ENCODE assay signal across 27 mouse cellular contexts in genomic region chr6:128487736-128488135, GRCm38 (mm10). TPM values are rescaled to one million over a fixed set of nuclear protein-coding genes. Genes with fewer than 3 reads are reported as not detected.
DNase-seq lines count a peak whose midpoint lies in the region; ATAC-seq lines count a peak whose summit lies in the region.
"Had no signal": no experiment of that assay in that cellular context is flagged by ENCODE, and none has a peak within 500 bp of the region (broad histone marks: within the 10 kb centered on the region; RNA-seq: fewer than 3 reads in every experiment).

No protein-coding gene starts in this region.

- no peaks in the 10 kb centered on the region for H3K4me1 ChIP-seq in hindbrain, embryonic 12.5 days

- no peak overlapping the region for H3K4me3 ChIP-seq in hindbrain, embryonic 12.5 days

- H3K36me3 ChIP-seq in hindbrain, embryonic 12.5 days, result no peaks in the 10 kb centered on the region
- H3K36me3 ChIP-seq: G1E had no signal

- peak; percentile 86 for DNase-seq in heart, adult 11 months
- DNase-seq in heart, postnatal 10 days, result no peak
- DNase-seq in 416B (ENCODE audit: low read depth) (peak; percentile 10), R1 (ENCODE audit: low read depth, low spot score) (peak; percentile 68), ZHBTc4 (ENCODE audit: low read depth, low spot score) (peak; percentile 46)
- DNase-seq in frontal cortex, postnatal 25 days (ENCODE audit: low spot score in 2 of 2), result no peak
- no peak for DNase-seq in thymus, postnatal 14 days
- DNase-seq: adrenal gland, adult 2 months; adrenal gland, adult 8-10 months; adrenal gland, postnatal 10 days; adrenal gland, postnatal 14 days; adrenal gland, postnatal 25 days; adrenal gland, postnatal 36 days; B cell, adult 2 months; cerebellum, adult 11 months; cerebellum, adult 11-12 months; cerebellum, adult 18-20 months; cerebellum, adult 2 months; cerebellum, adult 8-10 months had no signal

- intact Hi-C loops in heart, postnatal 10 days (cut with DNase I), result no loop called here

- no peak overlapping the region for H3K4me2 ChIP-seq in hindbrain, embryonic 12.5 days (replicated peaks)

- 92% methylated on average over 11 of the region's 11 CpGs for WGBS in hindbrain, embryonic 12.5 days

- H3K27ac ChIP-seq in hindbrain, embryonic 12.5 days, result no peak overlapping the region

- no peak for ATAC-seq in hindbrain, embryonic 12.5 days (ENCODE audit: low FRiP score)
- ATAC-seq: activated CD4-positive, CD25-positive, alpha-beta regulatory T cell, adult 4 months; CD4-positive, CD25-positive, alpha-beta regulatory T cell, adult 4 months; Patski had no signal

- H3K9ac ChIP-seq in hindbrain, embryonic 12.5 days, result no peak overlapping the region

- H3K9me3 ChIP-seq in hindbrain, embryonic 12.5 days (replicated peaks), result no peaks in the 10 kb centered on the region

- no peaks in the 10 kb centered on the region for H3K27me3 ChIP-seq in hindbrain, embryonic 12.5 days
- H3K27me3 ChIP-seq: CH12.LX had no signal

RNA-seq across cellular contexts. Expression of gene Pzp, which starts 38.8 kb away (rescaled TPM):
- total RNA-seq in heart, postnatal 10 days (2021), result 1 to 10 TPM in 1 of 2 experiments, under 1 TPM in 1; 0.50 to 1.3 TPM
- polyA plus RNA-seq in hindbrain, embryonic 12.5 days (2016; fragmentation: Nextera tagmentation; extraction: Ambion mirVana), result not detected in 2 replicates
- total RNA-seq: CH12.LX, MEL had no signal
- polyA plus RNA-seq: C2C12; cerebellum, adult 2 months; G1E had no signal

RNA-seq across cellular contexts. Expression of gene Fkbp4, which starts 49.3 kb away (rescaled TPM):
- 100 to 1,000 TPM; 202 to 247 TPM for total RNA-seq in heart, postnatal 10 days (2021)
- polyA plus RNA-seq in hindbrain, embryonic 12.5 days (2016; fragmentation: Nextera tagmentation; extraction: Ambion mirVana), result 415 and 439 TPM in 2 replicates

Comparison
In these comparisons a context has a peak if more than half of its experiments do, and no peak if none do; other contexts are left out.
1. DNase-seq: peak in heart, adult 11 months (single experiment), 416B (single experiment), R1 (single experiment) and ZHBTc4 (single experiment); none in heart, postnatal 10 days (0 of 2), frontal cortex, postnatal 25 days (0 of 2) and thymus, postnatal 14 days (single experiment).